Mouse (Mus musculus) adipocyte (in vitro differentiated cells): Measurements from ENCODE around the gene Lancl2.

ENCODE experiments used
- DNase-seq: peaks from one replicate; pipeline ENCODE4 v3.0.0-alpha.2; 2016; ENCODE audit warnings: low spot score

Gene Lancl2

GRCm38 (mm10) chr6:57702376-57702742 lies at the start of gene Lancl2:
Gene Lancl2 (plus strand): TSS chr6:57702540.
- no peak for DNase-seq

- DNase-seq, result no peak
Observed at GRCm38 (mm10) chr6:57661295-57661694, 41.0 kb upstream of the Lancl2 start.

GRCm38 (mm10) chr6:57684156-57684555 lies 18.2 kb upstream of the Lancl2 start:
- DNase-seq, result no peak

GRCm38 (mm10) chr6:57691467-57692261 lies 10.7 kb upstream of the Lancl2 start, which contains the start of gene Pyurf:
Gene Pyurf (minus strand): TSS chr6:57692078.
- peak; percentile 92 for DNase-seq

GRCm38 (mm10) chr6:57693116-57693515 lies 9.2 kb upstream of the Lancl2 start:
- peak; percentile 63 for DNase-seq

- DNase-seq, result no peak
Observed at GRCm38 (mm10) chr6:57701686-57702085, 654 bp upstream of the Lancl2 start.

- peak; percentile 97 for DNase-seq
Observed at GRCm38 (mm10) chr6:57702743-57703499, 581 bp downstream of the Lancl2 start.

- DNase-seq, result peak; percentile 38
Observed at GRCm38 (mm10) chr6:57703703-57704102, 1.4 kb downstream of the Lancl2 start.

GRCm38 (mm10) chr6:57706721-57707120 lies 4.4 kb downstream of the Lancl2 start:
- DNase-seq, result no peak

GRCm38 (mm10) chr6:57711726-57712125 lies 9.4 kb downstream of the Lancl2 start:
- DNase-seq, result no peak

GRCm38 (mm10) chr6:57721347-57721746 lies 19.0 kb downstream of the Lancl2 start:
- DNase-seq, result no peak

GRCm38 (mm10) chr6:57742749-57743148 lies 40.4 kb downstream of the Lancl2 start:
- DNase-seq, result no peak

GRCm38 (mm10) chr6:57743333-57743732 lies 41.0 kb downstream of the Lancl2 start:
- DNase-seq, result peak; percentile 68

GRCm38 (mm10) chr6:57744123-57744522 lies 41.8 kb downstream of the Lancl2 start:
- no peak for DNase-seq

- DNase-seq, result no peak
Observed at GRCm38 (mm10) chr6:57744974-57745747, 42.8 kb downstream of the Lancl2 start.

- DNase-seq, result no peak
Observed at GRCm38 (mm10) chr6:57745748-57746129, 43.4 kb downstream of the Lancl2 start.

- no peak for DNase-seq
Observed at GRCm38 (mm10) chr6:57753962-57754759, 51.8 kb downstream of the Lancl2 start.

- DNase-seq, result no peak
Observed at GRCm38 (mm10) chr6:57763054-57763453, 60.7 kb downstream of the Lancl2 start.

- DNase-seq, result no peak
Observed at GRCm38 (mm10) chr6:57765095-57765878, 62.9 kb downstream of the Lancl2 start.

GRCm38 (mm10) chr6:57766287-57766686 lies 63.9 kb downstream of the Lancl2 start:
- no peak for DNase-seq
